Mouse (Mus musculus) adrenal gland, postnatal 4 days (tissue): Measurements from ENCODE around the gene Sh2d7. TPM values are rescaled to one million over a fixed set of nuclear protein-coding genes. Genes with fewer than 3 reads are reported as not detected.
A peak's percentile ranks its signal among the peaks of the same experiment; 100 is the strongest.
"Not testable (repeated sequence)": the region's sequence is repeated elsewhere in the genome, so short reads cannot be mapped to it uniquely, and the experiment has no call there.

Experiments
- DNase-seq, 2 experiments: peaks; one replicate each; pipeline ENCODE4 v3.0.0; 2021 to 2022; ENCODE audit warnings: low spot score in 2 of 2, mixed read lengths in 2 of 2
- total RNA-seq, 2 experiments: library from RNA; stranded (reverse); gene quantifications; 2 replicates each; pipeline ENCODE4 v1.2.3; 2021

Gene Sh2d7
- total RNA-seq, 2 experiments from 2014 or later, result not detected

DNA sequence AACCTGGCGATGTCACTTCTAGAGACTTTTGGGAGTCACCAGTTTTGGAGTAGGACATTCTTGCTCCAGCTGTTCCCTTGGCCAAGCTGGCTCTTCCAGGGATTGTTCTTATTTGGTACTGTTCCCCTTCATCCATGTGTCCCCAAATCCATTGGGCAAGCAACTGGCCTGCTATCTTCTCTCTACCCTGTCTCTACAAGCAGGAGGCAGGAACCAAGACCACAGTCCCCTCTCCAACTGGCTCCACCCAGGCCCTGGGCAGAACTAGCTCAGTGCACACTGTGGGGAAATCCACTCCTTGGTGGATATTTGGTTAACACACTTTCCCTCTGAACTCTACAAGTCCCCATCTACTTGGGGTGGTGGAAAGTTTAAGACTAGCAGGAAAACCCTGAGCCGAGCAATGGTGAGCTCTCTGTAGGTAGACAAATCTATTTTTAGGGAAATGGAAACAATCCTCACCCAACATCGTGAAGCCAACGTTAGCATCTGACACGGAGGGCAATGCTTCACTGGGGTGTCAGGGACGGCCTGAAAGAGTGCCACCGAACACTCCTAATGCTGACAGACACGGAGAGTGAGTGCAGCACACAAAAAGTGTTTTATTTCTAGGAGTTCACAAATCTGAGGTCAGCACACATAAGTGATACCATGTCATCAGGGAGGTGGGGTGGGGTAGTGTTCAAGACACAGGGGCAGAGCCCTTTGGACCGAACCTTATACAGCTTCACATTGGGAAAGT lies 5.6 kb downstream of the Sh2d7 start:
- DNase-seq, result no peak

DNA sequence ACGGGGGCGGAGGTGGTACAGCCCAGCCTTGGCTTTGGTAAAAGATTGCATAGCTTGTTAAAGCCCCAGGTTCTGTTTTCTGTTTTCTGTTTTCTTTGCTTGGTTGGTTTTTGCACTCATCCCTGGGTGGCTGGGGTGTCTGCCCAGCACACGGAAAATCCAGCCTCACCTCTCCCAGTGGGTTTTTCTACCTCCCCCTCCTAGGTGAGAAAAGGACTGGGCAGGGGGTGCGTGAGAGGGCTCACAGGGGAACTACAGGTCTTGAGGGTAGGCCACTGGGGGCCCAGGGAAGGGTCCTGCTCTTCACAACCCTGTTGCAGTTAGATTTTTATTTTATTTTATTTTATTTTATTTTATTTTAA lies 6.2 kb downstream of the Sh2d7 start:
- no peak for DNase-seq

DNA sequence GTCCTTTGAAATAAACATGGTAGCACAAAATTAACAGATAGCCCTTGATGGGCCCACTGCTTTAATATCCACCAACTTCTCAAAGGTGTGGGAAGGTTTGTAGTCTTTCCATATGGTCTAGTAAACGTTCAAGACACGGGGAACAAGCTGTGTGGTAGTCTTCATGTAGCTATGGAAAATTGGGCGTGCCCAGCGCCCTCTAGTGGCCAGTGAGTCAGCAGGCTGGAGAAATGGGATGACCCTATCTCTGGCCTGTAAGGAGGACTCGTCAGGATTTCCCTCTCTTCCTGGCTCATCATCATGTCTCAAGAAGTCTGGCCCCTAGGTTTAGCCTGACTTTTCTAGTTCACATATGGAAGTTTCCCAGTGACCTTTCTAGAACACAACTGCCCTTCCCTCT lies 8.8 kb downstream of the Sh2d7 start:
- DNase-seq, result peak in 1 of 2 experiments; percentile 42

GRCm38 (mm10) chr9:54549433-54549832 lies 10.6 kb downstream of the Sh2d7 start:
- no peak for DNase-seq

- DNase-seq, result no peak
Measured at GRCm38 (mm10) chr9:54552409-54552808, 13.6 kb downstream of the Sh2d7 start.

DNA sequence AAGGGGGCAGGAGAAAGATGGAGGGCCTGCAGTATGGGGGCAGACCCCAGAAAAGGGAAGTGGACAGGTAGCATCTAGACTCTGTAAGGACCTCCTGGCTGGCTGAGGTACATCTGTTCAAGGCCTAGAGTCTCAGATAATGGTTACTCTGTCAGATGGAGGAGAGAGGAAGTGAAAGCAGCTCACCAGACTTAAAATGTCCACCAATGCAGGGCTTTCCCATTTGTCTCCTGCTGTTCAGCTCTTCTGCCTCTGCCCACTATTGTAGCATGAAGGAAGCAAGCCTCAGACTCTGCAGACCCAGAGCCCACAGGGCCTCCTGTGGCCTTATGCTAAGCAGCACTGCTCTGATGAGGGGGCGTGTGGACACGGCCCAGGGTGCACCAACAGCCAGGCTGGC lies 16.3 kb downstream of the Sh2d7 start:
- DNase-seq, result no peak

- DNase-seq, result no peak
Measured at GRCm38 (mm10) chr9:54558731-54559130, 19.9 kb downstream of the Sh2d7 start.

DNA sequence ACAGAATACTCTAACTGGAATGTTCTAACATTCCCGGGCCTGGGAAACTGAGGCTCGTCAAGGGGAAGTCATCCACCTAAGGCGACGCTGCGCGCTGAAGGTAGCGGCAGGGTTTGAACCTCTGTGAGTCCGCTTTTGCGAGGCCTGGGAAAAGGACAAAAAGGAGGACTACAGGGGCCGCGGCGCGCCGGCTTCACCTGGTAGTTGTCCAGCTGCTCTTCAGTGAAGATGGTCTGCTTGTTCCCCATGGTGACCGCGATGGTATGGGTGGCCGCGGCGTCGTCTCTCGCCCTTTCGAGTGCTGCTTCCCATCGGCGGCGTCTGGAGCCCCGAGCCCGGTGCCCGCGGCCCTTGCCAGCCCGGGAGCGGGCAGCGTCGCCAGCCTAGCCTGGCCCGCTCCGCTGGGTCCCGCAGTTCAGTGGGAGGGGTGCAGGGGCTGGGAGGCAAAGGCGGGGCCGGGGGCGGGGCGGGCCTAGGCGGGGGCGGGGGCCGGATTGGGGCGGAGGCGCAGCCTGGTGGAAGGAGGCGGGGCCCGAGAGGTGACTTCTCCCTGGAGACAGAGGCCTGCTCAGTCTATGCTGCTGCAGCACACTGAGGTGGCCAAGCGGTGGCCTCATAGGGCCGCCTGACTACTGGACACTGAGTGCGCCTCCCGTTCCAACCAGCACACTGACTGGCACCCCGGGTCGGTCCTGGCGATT lies 21.1 kb downstream of the Sh2d7 start, which contains the start of gene Cib2:
Gene Cib2 (minus strand): TSS at position 448 of the 701 bp plus-strand sequence.
- peak; percentile 66 to 67 for DNase-seq

DNA sequence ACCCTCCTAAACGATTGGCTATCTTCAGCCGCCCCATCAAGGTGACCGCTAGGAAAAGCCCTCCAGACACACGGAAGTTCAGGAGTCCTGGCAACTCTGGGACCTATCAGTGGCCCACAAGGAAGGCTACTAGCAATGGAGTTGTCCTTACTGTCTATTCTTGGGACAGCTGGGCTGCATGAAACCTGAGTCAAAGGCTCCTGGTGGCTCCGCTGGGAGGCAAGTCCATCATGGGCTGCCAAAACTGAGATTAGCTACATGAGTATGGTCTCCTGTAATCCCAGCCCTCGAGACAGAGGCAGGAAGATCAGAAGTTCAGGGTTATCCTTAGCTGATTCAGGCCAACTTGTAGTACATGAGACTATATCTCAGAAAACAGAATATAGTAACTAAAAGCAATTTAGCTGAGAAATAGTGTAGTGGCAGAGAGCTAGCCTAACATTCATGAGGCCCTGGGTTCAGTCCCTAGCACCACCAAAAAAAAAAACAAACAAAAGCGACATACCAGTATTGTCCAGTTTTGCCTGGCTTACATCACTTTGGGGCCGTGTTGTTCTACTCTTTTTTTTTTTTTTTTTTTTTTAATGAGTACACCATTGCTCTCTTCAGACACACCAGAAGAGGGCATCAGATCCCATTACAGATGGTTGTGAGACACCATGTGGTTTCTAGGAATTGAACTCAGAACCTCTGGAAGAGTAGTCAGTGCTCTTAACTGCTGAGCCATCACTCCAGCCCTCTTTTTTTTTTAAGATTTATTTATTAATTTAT lies 22.2 kb downstream of the Sh2d7 start:
- no peak for DNase-seq

GRCm38 (mm10) chr9:54566958-54567357 lies 28.2 kb downstream of the Sh2d7 start:
- no peak for DNase-seq

- DNase-seq, result no peak
Measured at GRCm38 (mm10) chr9:54568732-54569131, 29.9 kb downstream of the Sh2d7 start.

- no peak for DNase-seq
Measured at GRCm38 (mm10) chr9:54571130-54571839, 32.5 kb downstream of the Sh2d7 start.

DNA sequence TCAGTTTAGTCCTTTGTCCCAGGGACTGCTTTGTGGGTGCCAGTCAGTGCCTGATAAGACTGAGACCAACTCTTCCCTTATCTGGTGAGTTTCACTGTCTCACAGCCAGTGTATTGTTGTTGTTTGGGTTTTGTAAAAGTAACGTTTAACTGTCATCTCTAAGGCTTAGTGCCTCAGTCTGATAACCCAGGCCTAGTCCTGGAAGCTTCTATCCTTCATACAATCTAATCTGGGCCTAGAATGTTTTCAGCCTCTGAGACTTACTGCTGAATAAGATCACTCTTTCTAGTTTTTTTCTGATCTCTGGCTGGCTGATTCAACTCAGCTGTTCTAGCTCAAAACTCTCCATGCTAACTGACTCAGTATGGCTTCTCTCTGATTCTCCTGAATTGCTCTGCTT lies 44.9 kb downstream of the Sh2d7 start:
- no peak for DNase-seq

- DNase-seq, result not testable (repeated sequence)
Measured at GRCm38 (mm10) chr9:54584127-54584526, 45.3 kb downstream of the Sh2d7 start.

DNA sequence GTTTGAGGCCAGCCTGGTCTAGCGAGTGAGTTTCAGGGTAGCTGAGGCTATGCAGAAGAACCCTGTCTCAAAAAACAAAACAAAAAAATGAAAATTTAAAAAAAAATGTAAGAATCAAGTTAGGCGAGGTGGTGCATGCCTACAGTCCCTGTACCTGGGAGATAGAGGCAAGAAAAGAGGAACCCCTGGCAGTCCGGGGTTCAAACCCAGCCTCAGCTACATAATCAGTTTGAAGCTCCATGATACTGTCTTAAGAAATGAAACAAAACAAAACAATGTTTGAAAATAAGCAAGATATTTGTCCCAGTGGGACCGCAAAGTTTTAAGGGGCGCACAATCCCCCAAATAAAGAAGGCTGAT lies 47.0 kb downstream of the Sh2d7 start:
- no peak for DNase-seq

DNA sequence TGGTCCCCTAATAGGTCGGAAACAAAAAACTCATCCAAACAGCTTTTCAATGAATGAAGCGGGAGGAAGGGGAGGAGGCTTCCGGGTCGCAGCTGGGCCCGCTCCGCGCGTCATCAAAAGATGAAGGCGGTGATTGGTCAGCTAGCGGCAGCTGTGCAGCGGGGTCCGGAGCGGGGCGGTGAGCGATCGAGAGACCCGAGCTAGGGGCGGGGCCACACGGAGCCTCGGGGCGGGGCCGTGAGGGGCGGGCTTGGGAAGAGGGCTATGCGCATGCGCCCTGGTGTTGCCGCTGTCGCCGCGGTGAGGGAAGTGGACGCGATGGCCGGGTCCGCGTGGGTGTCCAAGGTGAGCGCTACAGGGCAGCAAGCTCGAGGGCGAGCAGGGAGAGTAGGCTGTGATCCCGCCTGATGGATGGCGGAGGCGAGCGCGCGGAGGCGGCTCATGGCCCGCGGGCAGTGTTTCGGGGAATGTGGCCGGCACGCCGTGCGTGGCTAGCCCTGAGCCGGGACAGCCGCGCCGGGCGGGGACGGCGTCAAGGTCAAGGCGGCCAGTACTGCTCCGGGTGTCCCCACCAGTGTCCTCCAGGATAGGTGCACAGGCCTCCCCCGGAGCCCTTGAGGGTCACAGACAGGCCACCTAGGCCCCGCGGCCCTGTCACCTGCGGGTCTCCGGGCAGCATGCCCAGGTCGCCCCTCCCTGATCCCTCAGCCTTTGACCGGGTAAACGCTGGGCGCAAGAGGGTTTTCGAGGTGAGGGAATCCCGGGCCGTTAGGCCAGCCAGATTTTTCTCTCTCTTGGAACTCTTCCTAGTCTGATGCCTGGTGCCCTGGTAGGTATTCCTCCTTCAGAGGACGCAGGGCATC lies 47.6 kb downstream of the Sh2d7 start, which contains the start of gene Idh3a:
Gene Idh3a (plus strand): TSS at position 136 of the 863 bp plus-strand sequence.
- DNase-seq, result peak; percentile 97 to 99

- no peak for DNase-seq
Measured at GRCm38 (mm10) chr9:54587863-54588262, 49.1 kb downstream of the Sh2d7 start.

DNA sequence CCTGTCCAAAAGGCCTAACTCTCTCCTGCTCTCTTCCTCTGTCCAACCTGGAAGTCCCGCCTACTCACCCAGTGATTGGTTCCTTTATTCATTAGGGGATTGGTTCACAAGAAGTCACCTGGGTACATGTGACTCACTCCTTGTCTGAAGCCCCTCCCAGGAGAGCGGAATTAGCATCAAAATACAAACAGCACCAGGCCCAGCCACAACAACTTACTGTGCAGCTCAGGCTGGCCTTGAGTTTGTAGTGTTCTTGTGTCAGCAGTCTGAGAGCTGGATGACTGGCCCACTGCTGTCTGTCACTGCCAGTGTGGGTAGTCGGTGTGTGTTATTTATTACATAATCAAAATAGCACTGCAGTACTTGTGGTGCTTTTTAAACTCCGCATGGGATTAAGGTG lies 54.9 kb downstream of the Sh2d7 start:
- DNase-seq, result not testable (repeated sequence)
